Mouse (Mus musculus) erythroblast, embryonic 14.5 days (primary cell): ENCODE results near the gene Mfsd4b1.

Experiments used
- GATA1 ChIP-seq: IDR thresholded peaks from 2 replicates; pipeline ENCODE4 v1.6.1; 2012; ENCODE audit warnings: low read length, inconsistent platforms, mixed read lengths
- TAL1 ChIP-seq: IDR thresholded peaks from 3 replicates; pipeline ENCODE4 v1.6.1; 2012; ENCODE audit warnings: low read length, inconsistent platforms, mixed read lengths

DNA sequence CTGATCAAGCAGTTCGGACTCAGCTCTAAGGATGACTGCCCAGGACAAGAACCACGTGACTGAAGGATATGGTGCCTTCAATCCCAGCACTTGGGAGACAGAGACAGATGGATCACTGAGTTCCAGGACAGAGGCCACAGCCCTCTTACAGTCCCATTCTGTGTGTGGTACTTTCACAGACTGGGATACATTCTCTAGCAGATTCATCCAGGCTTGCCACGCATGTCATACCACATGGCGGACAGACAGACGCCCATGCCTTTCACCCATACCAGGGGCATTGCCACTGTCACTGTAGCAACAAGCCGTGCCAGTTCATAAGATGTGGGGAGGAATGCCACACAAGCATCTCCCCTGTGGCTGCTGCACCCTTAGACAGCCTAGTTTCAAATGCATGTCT lies 5.6 kb upstream of the Mfsd4b1 start:
- TF ChIP-seq GATA1 (no peak), TAL1 (no peak)
